Mouse (Mus musculus) adrenal gland, adult 10 weeks (tissue): ENCODE results near the gene Defa30. TPM values are rescaled to one million over a fixed set of nuclear protein-coding genes. Genes with fewer than 3 reads are reported as not detected.

Source experiments
- polyA plus RNA-seq: library from polyadenylated mRNA; stranded (reverse); fragments of 350-450 nt; fragmentation: Illumina TruSeq; extraction: RNeasy Lipid Tissue Mini Kit (QIAGEN cat#74804); gene quantifications from one replicate; pipeline ENCODE4 v1.2.3, GENCODE M21; 2014; ENCODE audit warnings: low read depth, low replicate concordance

Gene Defa30
- polyA plus RNA-seq: not detected

DNA sequence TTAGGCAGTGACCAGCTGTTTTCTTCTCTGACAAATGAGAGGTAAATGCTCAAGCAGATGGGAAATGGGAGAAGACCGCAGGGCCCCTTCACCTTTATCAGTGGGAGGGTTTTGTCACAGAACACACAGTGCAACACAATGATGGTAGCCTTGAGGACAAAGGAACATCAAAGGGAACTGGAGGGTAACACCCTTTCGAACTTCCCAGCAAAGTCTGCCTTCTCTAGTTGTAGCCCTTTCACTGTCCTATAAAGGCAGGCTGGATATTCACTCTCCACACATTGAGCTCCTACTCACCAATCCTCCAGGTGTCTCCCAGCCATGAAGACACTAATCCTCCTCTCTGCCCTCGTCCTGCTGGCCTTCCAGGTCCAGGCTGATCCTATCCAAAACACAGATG, at the start of gene Defa30:
Defa30 (plus strand) TSS at position 301 of the 400 bp plus-strand sequence.

DNA sequence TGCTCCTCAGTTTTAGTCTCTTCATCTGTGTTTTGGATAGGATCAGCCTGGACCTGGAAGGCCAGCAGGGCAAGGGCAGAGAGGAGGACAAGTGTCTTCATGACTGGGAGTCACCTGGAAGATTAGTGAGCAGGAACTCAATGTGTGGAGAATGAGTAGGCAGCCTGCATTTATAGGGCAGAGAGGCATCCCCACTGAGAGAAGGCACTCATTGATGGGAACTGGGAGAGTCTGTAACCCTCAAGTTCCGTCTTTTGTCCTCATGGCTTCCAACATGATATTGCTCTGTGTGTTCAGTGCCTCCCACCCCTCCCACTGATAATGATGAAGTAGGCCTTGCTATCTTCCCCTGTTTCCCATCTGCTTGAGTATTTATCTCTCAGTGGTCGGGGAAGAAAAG, 38.5 kb upstream of the Defa30 start, which contains the start of gene Gm14851:
Gm14851 (minus strand) TSS at position 101 of the 400 bp plus-strand sequence.

DNA sequence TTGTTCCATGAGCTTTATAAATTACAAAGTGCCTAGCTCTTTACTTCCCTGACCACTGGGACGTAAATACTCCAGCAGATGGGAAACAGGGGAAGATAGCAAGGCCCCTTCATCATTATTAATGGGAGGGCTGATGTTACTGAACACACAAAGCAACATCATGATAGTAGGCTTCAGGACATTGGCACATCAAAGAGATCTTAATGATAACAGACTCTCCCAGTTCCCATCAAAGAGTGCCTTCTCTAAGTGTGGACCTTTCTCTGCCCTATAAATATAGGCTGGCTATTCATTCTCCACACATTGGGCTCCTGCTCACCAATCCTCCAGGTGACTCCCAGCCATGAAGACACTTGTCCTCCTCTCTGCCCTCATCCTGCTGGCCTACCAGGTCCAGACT, 27.5 kb downstream of the Defa30 start, which contains the start of gene Defa22:
Defa22 (plus strand) TSS at position 301 of the 400 bp plus-strand sequence.

Other genes starting within 250 kb of the Defa30 start
- not detected for gene Defb33, start 242.0 kb upstream of the Defa30 start, polyA plus RNA-seq
- not detected for gene Gm15056, start 232.0 kb upstream of the Defa30 start, polyA plus RNA-seq
- not detected for gene Gm6040, start 212.6 kb upstream of the Defa30 start, polyA plus RNA-seq
- not detected for gene AY761185, start 189.9 kb upstream of the Defa30 start, polyA plus RNA-seq
- gene Defa21, start 109.1 kb upstream of the Defa30 start, polyA plus RNA-seq: not detected
- gene Defa23, start 79.6 kb upstream of the Defa30 start, polyA plus RNA-seq: not detected
- not detected for gene Defa35, start 69.6 kb upstream of the Defa30 start, polyA plus RNA-seq
- not detected for gene Defa25, start 50.2 kb upstream of the Defa30 start, polyA plus RNA-seq
- gene Gm14851, start 38.6 kb upstream of the Defa30 start, polyA plus RNA-seq: not detected
- not detected for gene Defa22, start 27.6 kb downstream of the Defa30 start, polyA plus RNA-seq
- gene Defa31, start 57.0 kb downstream of the Defa30 start, polyA plus RNA-seq: not detected
- not detected for gene Gm15293, start 66.9 kb downstream of the Defa30 start, polyA plus RNA-seq
- gene Gm15292, start 115.1 kb downstream of the Defa30 start, polyA plus RNA-seq: not detected
- gene Defa27, start 180.9 kb downstream of the Defa30 start, polyA plus RNA-seq: not detected
- gene Defa29, start 192.4 kb downstream of the Defa30 start, polyA plus RNA-seq: not detected
- not detected for gene Defa2, start 243.9 kb downstream of the Defa30 start, polyA plus RNA-seq